Mouse (Mus musculus): ENCODE results near the gene Pm20d1.

Pm20d1 gene

DNA sequence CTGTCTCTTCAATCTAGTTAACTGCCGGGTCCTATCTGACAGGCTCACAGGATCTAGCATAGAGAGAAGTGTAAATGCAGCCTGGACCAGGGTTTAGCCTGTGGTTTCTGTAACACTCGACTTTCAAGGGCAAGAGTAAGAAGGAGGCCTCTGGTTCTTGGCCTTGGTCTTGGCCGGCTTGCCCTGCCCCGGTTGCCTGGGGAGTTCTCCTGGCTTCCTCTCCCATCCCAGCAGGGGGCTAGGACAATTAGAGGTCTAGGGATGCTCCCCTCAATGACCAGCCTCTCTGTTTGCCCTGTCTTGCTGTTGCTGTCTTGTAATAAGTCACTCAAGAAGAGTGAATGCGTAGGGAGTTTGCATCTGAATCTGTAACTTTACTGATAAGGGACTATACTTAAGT, 32.1 kb downstream of the Pm20d1 start:
- peak; percentile 2 for DNase-seq (ENCODE audit: low spot score)

DNA sequence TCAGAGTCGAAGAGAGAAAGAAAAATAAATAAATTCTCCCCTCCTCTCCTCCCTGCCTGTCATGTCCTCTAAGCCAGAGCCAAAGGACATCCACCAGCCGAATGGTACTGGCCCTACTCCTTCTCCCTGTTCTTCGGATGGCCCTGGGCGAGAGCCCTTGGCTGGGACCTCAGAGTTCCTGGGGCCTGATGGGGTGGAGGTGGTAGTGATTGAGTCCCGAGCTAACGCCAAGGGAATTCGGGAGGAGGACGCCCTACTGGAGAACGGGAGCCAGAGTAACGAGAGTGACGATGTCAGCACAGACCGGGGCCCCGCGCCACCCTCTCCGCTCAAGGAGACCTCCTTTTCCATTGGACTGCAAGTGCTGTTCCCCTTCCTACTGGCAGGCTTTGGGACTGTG, 33.4 kb downstream of the Pm20d1 start:
- DNase-seq (ENCODE audit: low spot score), result no peak

GRCm38 (mm10) chr1:131830971-131831641, 33.9 kb downstream of the Pm20d1 start:
- no peak for DNase-seq (ENCODE audit: low spot score)

DNA sequence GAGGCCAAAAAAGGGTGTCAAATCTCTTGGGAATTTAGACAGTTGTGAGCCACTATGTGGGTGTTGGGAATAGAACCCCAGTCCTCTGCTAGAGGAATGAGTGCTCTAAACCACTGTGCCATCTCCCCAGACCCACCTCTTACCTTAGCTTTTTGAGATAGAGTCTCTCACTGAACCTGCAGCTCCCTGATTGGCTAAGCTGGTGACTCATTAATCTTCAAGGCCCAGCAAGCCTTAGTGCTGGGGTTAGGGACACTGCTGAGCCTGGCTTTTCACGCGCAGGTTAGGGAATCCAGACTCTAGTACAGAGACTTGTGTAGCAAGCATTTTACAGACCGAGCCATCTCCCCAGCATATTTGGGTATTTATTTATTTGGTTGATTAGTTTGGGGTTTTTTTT, 39.9 kb downstream of the Pm20d1 start:
- no peak for DNase-seq (ENCODE audit: low spot score)

- DNase-seq (ENCODE audit: low spot score), result no peak
Measured at GRCm38 (mm10) chr1:131838542-131838941, 41.4 kb downstream of the Pm20d1 start.

GRCm38 (mm10) chr1:131839279-131839678, 42.1 kb downstream of the Pm20d1 start:
- DNase-seq (ENCODE audit: low spot score), result no peak

- no peak for DNase-seq (ENCODE audit: low spot score)
Measured at GRCm38 (mm10) chr1:131842221-131842620, 45.0 kb downstream of the Pm20d1 start.

DNA sequence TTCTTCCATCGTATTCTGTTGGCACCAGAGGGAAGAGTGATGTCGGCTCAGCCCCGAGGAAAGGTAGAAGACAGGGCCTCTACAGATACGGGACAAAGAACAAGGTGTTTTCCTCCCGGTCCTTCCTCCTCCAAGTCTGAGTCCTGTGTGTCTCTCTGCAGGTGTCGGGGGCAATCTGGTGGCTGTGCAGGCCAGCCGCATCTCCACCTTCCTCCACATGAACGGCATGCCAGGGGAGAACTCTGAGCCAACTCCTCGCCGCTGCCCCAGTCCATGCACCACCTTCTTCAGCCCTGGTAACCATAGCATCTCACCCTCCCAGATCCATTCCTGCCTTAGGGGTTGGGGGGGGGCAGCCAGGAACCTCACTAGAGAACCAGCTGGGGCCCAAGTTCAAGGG, 46.6 kb downstream of the Pm20d1 start:
- DNase-seq (ENCODE audit: low spot score), result no peak

DNA sequence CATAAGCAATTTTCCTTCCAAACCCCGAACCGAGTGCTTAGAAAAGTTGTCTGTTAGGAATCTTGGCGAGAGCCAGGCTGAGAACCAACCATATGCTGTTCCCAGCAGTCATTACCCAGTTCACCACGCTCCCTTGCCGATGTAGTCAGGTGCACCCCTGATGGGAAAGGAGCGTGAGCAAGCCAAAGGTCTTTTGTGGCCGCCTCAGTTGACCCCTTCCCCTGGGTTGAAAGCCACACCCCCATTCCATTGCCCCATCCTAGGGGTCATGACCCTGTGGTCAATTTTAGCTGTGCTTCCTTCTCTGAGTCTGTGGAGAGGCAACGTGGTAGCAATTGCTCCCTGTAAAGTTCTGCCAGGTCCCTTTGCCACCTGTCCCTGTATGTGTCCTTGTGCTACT, 47.7 kb downstream of the Pm20d1 start:
- DNase-seq (ENCODE audit: low spot score), result no peak

- DNase-seq (ENCODE audit: low spot score), result peak; percentile 38
Measured at GRCm38 (mm10) chr1:131846255-131846654, 49.1 kb downstream of the Pm20d1 start.

DNA sequence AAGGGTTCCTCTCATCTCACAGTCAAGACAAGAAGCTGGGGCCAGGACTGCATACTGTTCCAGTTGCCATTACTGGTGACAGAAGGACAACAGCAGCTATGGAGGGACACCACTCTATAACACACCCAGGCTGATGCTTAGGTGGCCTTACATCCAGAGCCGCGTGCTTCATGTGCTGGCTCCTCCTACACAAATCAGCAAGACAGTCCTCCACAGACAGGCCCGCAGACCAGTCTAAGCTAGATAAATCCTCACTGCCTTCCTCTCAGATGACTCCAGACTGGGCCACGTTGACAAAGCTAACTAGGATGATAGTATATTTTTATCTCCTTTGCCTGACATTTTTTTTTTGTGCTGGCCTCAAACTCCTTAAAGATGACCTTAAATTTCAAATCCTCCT, 64.6 kb downstream of the Pm20d1 start:
- no peak for DNase-seq (ENCODE audit: low spot score)

DNA sequence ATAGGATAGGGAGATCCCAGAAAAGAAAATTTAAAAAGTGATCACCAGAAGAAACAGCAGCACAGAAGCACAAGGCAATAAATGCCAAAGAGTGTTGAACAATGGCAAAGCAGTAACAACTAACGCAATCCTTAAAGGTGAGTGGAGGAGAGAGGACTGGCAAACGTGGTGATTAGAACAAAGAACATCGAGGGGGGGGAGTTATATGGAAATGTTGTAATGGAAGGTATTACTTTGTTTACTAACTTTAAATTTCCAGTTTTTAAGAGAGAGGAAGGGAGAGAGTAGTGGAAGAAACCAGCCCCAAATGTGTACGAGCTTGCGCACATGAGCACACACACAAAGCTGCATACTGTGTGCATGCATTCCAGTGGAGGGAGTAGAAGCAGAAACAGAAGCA, 68.4 kb downstream of the Pm20d1 start:
- DNase-seq (ENCODE audit: low spot score), result no peak

GRCm38 (mm10) chr1:131866304-131866999, 69.3 kb downstream of the Pm20d1 start:
- DNase-seq (ENCODE audit: low spot score), result no peak

- peak; percentile 96 for DNase-seq (ENCODE audit: low spot score)
Measured at GRCm38 (mm10) chr1:131867093-131867945, 70.1 kb downstream of the Pm20d1 start, which contains the start of gene Rab29. Gene Rab29, plus strand, starts transcription at chr1:131867224.

DNA sequence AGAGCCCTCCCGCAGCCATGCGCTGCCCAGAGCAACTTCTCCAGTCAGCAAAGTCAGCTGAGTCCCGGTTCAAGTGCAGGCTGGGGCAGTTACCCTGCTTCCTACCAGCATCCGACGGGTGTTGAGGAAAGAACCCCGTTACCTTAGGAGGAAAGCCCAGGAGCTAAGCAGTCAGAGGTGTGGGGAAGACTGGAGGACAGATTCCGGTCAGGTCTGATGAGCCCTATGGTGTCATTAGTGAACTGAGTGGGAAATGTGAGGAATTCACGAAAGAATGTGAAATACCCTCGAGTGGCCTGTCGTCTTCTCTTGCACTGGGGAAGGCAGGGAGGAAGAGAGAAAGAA, 70.7 kb downstream of the Pm20d1 start:
- peak; percentile 32 for DNase-seq (ENCODE audit: low spot score)

GRCm38 (mm10) chr1:131869561-131869960, 72.4 kb downstream of the Pm20d1 start:
- no peak for DNase-seq (ENCODE audit: low spot score)
